Mouse (Mus musculus) myocyte (in vitro differentiated cells): ENCODE measurements around the gene Src. TPM values are rescaled to one million over a fixed set of nuclear protein-coding genes. Genes with fewer than 3 reads are reported as not detected.

Source experiments
- H3K27me3 ChIP-seq: one replicate; pipeline ENCODE4 v1.6.1; 2011; ENCODE audit not compliant: control insufficient read depth, insufficient read depth, insufficient read length
- H3K36me3 ChIP-seq: one replicate; pipeline ENCODE4 v1.6.1; 2011; ENCODE audit not compliant: control insufficient read depth, insufficient read depth
- H3K4me2 ChIP-seq: one replicate; pipeline ENCODE4 v1.6.1; 2011; ENCODE audit warnings: low read depth, control low read depth
- H3K4me3 ChIP-seq: one replicate; pipeline ENCODE4 v1.5.1; 2011; ENCODE audit warnings: mild to moderate bottlenecking, control low read depth, moderate library complexity
- H3K79me2 ChIP-seq: one replicate; pipeline ENCODE4 v1.6.1; 2011; ENCODE audit not compliant: control insufficient read depth, insufficient read depth
- H3ac ChIP-seq: one replicate; pipeline ENCODE4 v1.6.1; 2011; ENCODE audit not compliant: control insufficient read depth, insufficient read length
- CEBPB ChIP-seq: IDR thresholded peaks from 2 replicates; pipeline ENCODE4 v1.6.1; 2011; ENCODE audit warnings: mild to moderate bottlenecking, moderate library complexity; ENCODE audit not compliant: poor library complexity, insufficient read depth, severe bottlenecking
- E2F4 ChIP-seq: IDR thresholded peaks from one replicate; pipeline ENCODE4 v1.6.1; 2011; ENCODE audit warnings: mild to moderate bottlenecking, control low read depth, moderate library complexity; ENCODE audit not compliant: insufficient read depth
- MAX ChIP-seq: IDR thresholded peaks from one replicate; pipeline ENCODE4 v1.6.1; 2011; ENCODE audit warnings: low read depth, mild to moderate bottlenecking, control low read depth
- MYOD1 ChIP-seq, 3 experiments: IDR thresholded peaks; one replicate each; pipeline ENCODE4 v1.6.1; 2011; ENCODE audit warnings: control low read depth in 2 of 3, low read depth in 2 of 3, mild to moderate bottlenecking in 2 of 3, moderate library complexity in 1 of 3; ENCODE audit not compliant: insufficient read length in 2 of 3, control insufficient read depth in 1 of 3
- MYOG ChIP-seq, 3 experiments: IDR thresholded peaks; one replicate each; pipeline ENCODE4 v1.6.1; 2011; ENCODE audit warnings: control low read depth in 2 of 3, low read depth in 2 of 3, mild to moderate bottlenecking in 2 of 3; ENCODE audit not compliant: insufficient read length in 2 of 3, control insufficient read depth in 1 of 3, insufficient read depth in 1 of 3
- POLR2A ChIP-seq: IDR thresholded peaks from one replicate; pipeline ENCODE4 v1.6.1; 2011; ENCODE audit warnings: low read depth, mild to moderate bottlenecking, control low read depth, moderate library complexity; ENCODE audit not compliant: insufficient read length
- POLR2AphosphoS2 ChIP-seq: IDR thresholded peaks from one replicate; pipeline ENCODE4 v1.6.1; 2011; ENCODE audit warnings: low read depth, control low read depth; ENCODE audit not compliant: insufficient read length
- REST ChIP-seq: IDR thresholded peaks from one replicate; pipeline ENCODE4 v1.6.1; 2011; ENCODE audit warnings: mild to moderate bottlenecking, control low read depth, moderate library complexity; ENCODE audit not compliant: insufficient read depth, insufficient read length
- SRF ChIP-seq: IDR thresholded peaks from one replicate; pipeline ENCODE4 v1.6.1; 2011; ENCODE audit warnings: low read depth; ENCODE audit not compliant: control insufficient read depth, insufficient read length
- TCF12 ChIP-seq: IDR thresholded peaks from one replicate; pipeline ENCODE4 v1.6.1; 2011; ENCODE audit warnings: mild to moderate bottlenecking, control low read depth; ENCODE audit not compliant: poor library complexity, insufficient read depth, severe bottlenecking
- TCF3 ChIP-seq: IDR thresholded peaks from one replicate; pipeline ENCODE4 v1.6.1; 2011; ENCODE audit warnings: low read depth, control low read depth; ENCODE audit not compliant: insufficient read length
- USF1 ChIP-seq: IDR thresholded peaks from one replicate; pipeline ENCODE4 v1.6.1; 2011; ENCODE audit warnings: low read depth, mild to moderate bottlenecking, control low read depth, moderate library complexity
- polyA plus RNA-seq: library from polyadenylated mRNA; unstranded; fragments of >200 nt; fragmentation: generic; extraction: Trizol; gene quantifications from one replicate; pipeline ENCODE4 v1.2.1, GENCODE M21; 2012; ENCODE audit warnings: missing spikeins

The Src gene
- polyA plus RNA-seq, 1 experiment: 20.3 TPM

- TF ChIP-seq POLR2A (no peak), MYOG (IDR thresholded peaks at IDR 0.05; ENCODE audit: control insufficient read depth in 1 of 3, insufficient read depth in 1 of 3, insufficient read length in 2 of 3, low read depth in 2 of 3) (no peak)
Observed at GRCm38 (mm10) chr2:157493240-157493639, 75.0 kb downstream of the Src start.

GRCm38 (mm10) chr2:157498529-157498928 is 80.3 kb downstream of the Src start:
- Histone ChIP-seq H3K79me2 (no peaks in the 10 kb centered on the region), H3K36me3 (no peaks in the 10 kb centered on the region), H3K27me3 (peaks cover 42% of the 10 kb centered on the region), H3K4me2 (no peak overlapping the region), H3ac (no peak overlapping the region), H3K4me3 (no peak overlapping the region)
- no peak for TF ChIP-seq SRF
- no peak for TF ChIP-seq CEBPB
- no peak for TF ChIP-seq TCF12
- TF ChIP-seq POLR2AphosphoS2: no peak
- no peak for TF ChIP-seq POLR2A

More at GRCm38 (mm10) chr2:157493240-157493639, 75.0 kb downstream of the Src start:
- Histone ChIP-seq H3K36me3 (no peaks in the 10 kb centered on the region), H3K4me3 (no peak overlapping the region), H3K79me2 (no peaks in the 10 kb centered on the region), H3ac (no peak overlapping the region), H3K4me2 (no peak overlapping the region), H3K27me3 (peaks cover 60% of the 10 kb centered on the region)

- Histone ChIP-seq H3K27me3 (peaks cover 43% of the 10 kb centered on the region), H3K79me2 (no peaks in the 10 kb centered on the region), H3K36me3 (no peaks in the 10 kb centered on the region), H3K4me3 (no peak overlapping the region), H3ac (no peak overlapping the region), H3K4me2 (no peak overlapping the region)
- TF ChIP-seq SRF: no peak
- TF ChIP-seq TCF3: no peak
- TF ChIP-seq TCF12: no peak
- TF ChIP-seq REST: no peak
- no peak for TF ChIP-seq MYOD1 (IDR thresholded peaks at IDR 0.05; ENCODE audit: control insufficient read depth in 1 of 3, insufficient read length in 2 of 3, low read depth in 2 of 3)
- no peak for TF ChIP-seq USF1
- no peak for TF ChIP-seq E2F4
- TF ChIP-seq CEBPB: no peak
- no peak for TF ChIP-seq POLR2AphosphoS2
- no peak for TF ChIP-seq MAX
- no peak for TF ChIP-seq MYOG (IDR thresholded peaks at IDR 0.05; ENCODE audit: control insufficient read depth in 1 of 3, insufficient read depth in 1 of 3, insufficient read length in 2 of 3, low read depth in 2 of 3)
Observed at GRCm38 (mm10) chr2:157500364-157500763, 82.1 kb downstream of the Src start.

- TF ChIP-seq REST (no peak), POLR2A (no peak), TCF12 (no peak), TCF3 (no peak), SRF (no peak), MAX (no peak), CEBPB (no peak), MYOG (IDR thresholded peaks at IDR 0.05; ENCODE audit: control insufficient read depth in 1 of 3, insufficient read depth in 1 of 3, insufficient read length in 2 of 3, low read depth in 2 of 3) (no peak), USF1 (no peak), E2F4 (no peak), MYOD1 (IDR thresholded peaks at IDR 0.05; ENCODE audit: control insufficient read depth in 1 of 3, insufficient read length in 2 of 3, low read depth in 2 of 3) (no peak), POLR2AphosphoS2 (no peak)
- peaks cover 43% of the 10 kb centered on the region for H3K27me3 ChIP-seq
- no peak overlapping the region for H3K4me3 ChIP-seq
- no peak overlapping the region for H3K4me2 ChIP-seq
- H3K36me3 ChIP-seq: no peaks in the 10 kb centered on the region
- no peaks in the 10 kb centered on the region for H3K79me2 ChIP-seq
- no peak overlapping the region for H3ac ChIP-seq
Observed at GRCm38 (mm10) chr2:157501324-157501723, 83.1 kb downstream of the Src start.

GRCm38 (mm10) chr2:157506779-157507178 is 88.5 kb downstream of the Src start:
- Histone ChIP-seq H3K4me2 (no peak overlapping the region), H3K36me3 (no peaks in the 10 kb centered on the region), H3ac (no peak overlapping the region), H3K4me3 (no peak overlapping the region), H3K27me3 (peaks cover 70% of the 10 kb centered on the region), H3K79me2 (no peaks in the 10 kb centered on the region)
- TF ChIP-seq TCF3: no peak
- no peak for TF ChIP-seq REST
- no peak for TF ChIP-seq MYOG (IDR thresholded peaks at IDR 0.05; ENCODE audit: control insufficient read depth in 1 of 3, insufficient read depth in 1 of 3, insufficient read length in 2 of 3, low read depth in 2 of 3)
- no peak for TF ChIP-seq POLR2AphosphoS2
- TF ChIP-seq CEBPB: no peak
- TF ChIP-seq MAX: no peak
